Mouse (Mus musculus) ES-E14 (cell line): ENCODE measurements around the gene Trim29.

ENCODE experiments used
- CHD2 ChIP-seq: IDR thresholded peaks from 2 replicates; pipeline ENCODE4 v1.6.1; 2014; ENCODE audit warnings: mild to moderate bottlenecking, low read depth, low read length, inconsistent platforms
- HCFC1 ChIP-seq: IDR thresholded peaks from 2 replicates; pipeline ENCODE4 v1.6.1; 2012; ENCODE audit warnings: low read length, inconsistent platforms, borderline replicate concordance; ENCODE audit not compliant: insufficient read depth
- ZC3H11A ChIP-seq: IDR thresholded peaks from 2 replicates; pipeline ENCODE4 v1.6.1; 2012; ENCODE audit warnings: low read depth, mild to moderate bottlenecking, inconsistent platforms, low read length, borderline replicate concordance
- ZNF384 ChIP-seq: IDR thresholded peaks from 2 replicates; pipeline ENCODE4 v1.6.1; 2012; ENCODE audit warnings: low read depth, low read length, inconsistent platforms

DNA sequence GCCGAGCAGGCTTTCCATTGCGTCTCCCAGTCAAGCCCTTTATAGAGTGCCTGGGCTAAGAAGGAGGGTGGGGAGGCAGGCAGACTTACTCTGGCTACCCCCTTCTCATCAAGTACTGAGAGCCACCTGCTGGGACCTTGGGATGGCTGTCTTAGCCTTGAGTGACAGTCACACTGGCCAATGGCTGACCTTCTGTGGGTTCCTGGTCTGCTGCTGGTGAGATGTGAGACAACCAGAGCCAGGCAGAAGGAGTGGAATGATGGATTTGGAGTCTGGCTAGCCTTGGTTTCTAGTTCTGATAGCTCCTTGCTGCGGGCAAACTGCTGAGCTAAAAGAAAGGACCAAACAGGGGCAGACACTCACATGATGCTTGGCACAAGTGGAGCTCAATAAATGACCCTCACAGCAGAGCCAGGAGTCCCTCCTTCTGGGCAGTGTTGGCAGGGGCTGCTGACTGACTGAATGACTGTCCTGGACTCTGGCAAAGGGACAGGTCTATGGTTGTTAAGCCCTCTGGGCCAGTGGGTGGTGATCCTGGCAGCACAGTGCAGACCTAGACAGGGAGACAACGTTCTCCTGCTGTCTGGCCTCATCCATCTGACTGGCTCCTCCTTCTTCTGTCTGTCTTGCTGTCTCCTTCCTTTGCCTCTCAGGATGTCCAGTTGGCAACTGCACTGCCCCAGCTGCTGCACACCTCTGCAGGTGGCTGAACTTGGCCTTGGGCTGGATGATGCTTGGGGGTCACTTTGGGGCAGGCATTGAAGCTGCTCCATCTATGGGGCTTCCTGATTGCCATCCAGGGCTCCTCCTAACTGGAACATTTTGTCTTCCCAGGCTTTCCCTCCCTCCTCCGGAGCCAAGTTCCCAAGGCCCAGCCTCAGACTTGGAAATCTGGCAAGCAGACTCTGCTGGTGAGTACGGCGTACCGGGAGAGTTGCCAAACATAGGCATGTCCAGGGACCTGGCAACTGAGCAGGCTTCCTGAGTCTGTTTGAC is 21.1 kb downstream of the Trim29 start:
- TF ChIP-seq ZC3H11A (no peak), CHD2 (no peak), ZNF384 (no peak), HCFC1 (no peak)
